Mouse (Mus musculus): ENCODE results near the gene Eef2. TPM values are rescaled to one million over a fixed set of nuclear protein-coding genes. Genes with fewer than 3 reads are reported as not detected.
A peak's percentile ranks its signal among the peaks of the same experiment; 100 is the strongest.
"Not testable (repeated sequence)": the region's sequence is repeated elsewhere in the genome, so short reads cannot be mapped to it uniquely, and the experiment has no call there.

The Eef2 gene
- polyA plus RNA-seq, 1 experiment = 1,330 TPM

- no peaks in the 10 kb centered on the region for H3K27me3 ChIP-seq (replicated peaks; ENCODE audit: control insufficient read depth, insufficient read depth, low read length)
- WGBS = under 1% methylated on average over 63 of the region's 64 CpGs
- DNase-seq = peak; percentile 100
These were observed 9.0 kb upstream of the Eef2 start, which contains the start of gene Pias4 for GRCm38 (mm10) chr10:81167200-81168086. Gene Pias4 (minus strand): TSS chr10:81167923.

DNA sequence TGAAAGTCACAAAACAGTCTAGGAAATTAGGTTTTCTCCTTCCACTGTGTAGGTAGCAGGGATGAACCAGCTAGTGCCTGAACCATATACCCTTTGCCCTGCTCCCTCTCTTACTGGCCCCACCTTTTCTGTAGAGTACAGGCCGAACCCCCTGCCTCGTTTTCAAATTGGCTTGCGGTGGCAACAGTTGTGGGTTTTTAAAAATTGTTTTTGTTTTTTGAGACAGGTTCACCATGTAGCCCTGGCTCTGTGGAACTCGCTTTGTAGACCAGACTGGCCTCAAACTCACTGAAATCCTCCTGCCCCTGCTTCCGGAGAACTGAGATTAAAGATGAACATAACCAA is 8.4 kb upstream of the Eef2 start:
- 4% methylated on average over 5 of the region's 5 CpGs for WGBS
- peak overlapping the region; percentile 36 for H3K4me3 ChIP-seq (ENCODE audit: insufficient read depth, low read depth, low read length)

More at GRCm38 (mm10) chr10:81167200-81168086, 9.0 kb upstream of the Eef2 start, which contains the start of gene Pias4:
- TF ChIP-seq POLR2A (IDR thresholded peaks at IDR 0.05; ENCODE audit: low read depth, low read length) (peak; percentile 84), CTCF (conservative IDR thresholded peaks at IDR 0.05; ENCODE audit: insufficient read depth, insufficient read length, low read depth, low read length) (no peak)
- peaks cover 15% of the 10 kb centered on the region; the same call in 1 of the 2 replicates for H3K4me1 ChIP-seq (ENCODE audit: control insufficient read depth, insufficient read depth, low read length)
- H3K27ac ChIP-seq (ENCODE audit: insufficient read depth, low read depth, low read length) = peak within 1 kb of the TSS; percentile 29
- H3K36me3 ChIP-seq (ENCODE audit: control insufficient read depth, insufficient read depth, low read length) = no peaks in the 10 kb centered on the region
- peak within 1 kb of the TSS; percentile 86 for H3K4me3 ChIP-seq (ENCODE audit: insufficient read depth, low read depth, low read length)

DNA sequence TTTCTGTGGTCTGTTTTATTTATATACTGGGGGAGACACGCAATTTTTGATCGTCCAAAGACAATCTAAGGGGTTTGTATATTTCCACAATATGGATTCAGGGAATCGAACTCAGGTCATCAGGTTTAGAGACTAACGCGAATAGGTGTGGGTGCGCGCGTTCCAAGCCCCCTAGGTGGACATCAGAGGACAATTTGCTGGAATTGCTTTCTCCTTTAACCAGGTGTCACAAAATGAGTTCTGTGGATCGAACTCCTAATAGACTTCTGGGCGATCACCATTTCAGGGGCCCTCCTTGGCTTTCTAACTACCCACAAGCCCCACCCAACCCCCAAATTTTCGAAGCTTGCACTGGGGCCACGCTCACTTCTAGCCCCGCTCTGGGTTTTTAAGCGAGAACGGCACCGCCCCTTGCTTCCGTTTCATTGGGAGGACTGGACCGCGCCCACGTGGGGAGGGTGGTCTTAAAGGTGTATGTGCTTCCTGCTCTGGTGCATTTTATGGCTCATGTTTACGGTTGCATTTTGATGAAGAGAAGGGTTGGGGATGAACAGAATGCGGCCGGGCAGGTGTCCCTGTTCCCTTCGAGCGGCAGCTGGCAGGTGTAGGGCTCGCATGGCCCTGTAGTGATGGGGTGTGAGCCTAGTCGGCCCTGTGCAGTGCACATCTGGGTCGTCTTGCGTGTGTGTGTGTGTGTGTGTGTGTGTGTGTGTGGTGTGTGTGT is 7.7 kb upstream of the Eef2 start:
- 1% methylated on average over 29 of the region's 29 CpGs for WGBS
- peak; percentile 94 for DNase-seq
- Histone ChIP-seq H3K36me3 (ENCODE audit: control insufficient read depth, insufficient read depth, low read length) (no peaks in the 10 kb centered on the region), H3K4me1 (ENCODE audit: control insufficient read depth, insufficient read depth, low read length) (peaks cover 20% of the 10 kb centered on the region; the same call in 1 of the 2 replicates), H3K27ac (ENCODE audit: insufficient read depth, low read depth, low read length) (peak overlapping the region; percentile 96), H3K27me3 (replicated peaks; ENCODE audit: control insufficient read depth, insufficient read depth, low read length) (no peaks in the 10 kb centered on the region), H3K4me3 (ENCODE audit: insufficient read depth, low read depth, low read length) (peak overlapping the region; percentile 82)
- TF ChIP-seq POLR2A (IDR thresholded peaks at IDR 0.05; ENCODE audit: low read depth, low read length) = no peak
- TF ChIP-seq CTCF (conservative IDR thresholded peaks at IDR 0.05; ENCODE audit: insufficient read depth, insufficient read length, low read depth, low read length) = no peak

More for the DNA sequence above, 8.4 kb upstream of the Eef2 start:
- no peaks in the 10 kb centered on the region for H3K27me3 ChIP-seq (replicated peaks; ENCODE audit: control insufficient read depth, insufficient read depth, low read length)
- peaks cover 15% of the 10 kb centered on the region; the same call in 1 of the 2 replicates for H3K4me1 ChIP-seq (ENCODE audit: control insufficient read depth, insufficient read depth, low read length)
- H3K27ac ChIP-seq (ENCODE audit: insufficient read depth, low read depth, low read length) = peak overlapping the region; percentile 29
- DNase-seq = no peak
- H3K36me3 ChIP-seq (ENCODE audit: control insufficient read depth, insufficient read depth, low read length) = no peaks in the 10 kb centered on the region
- TF ChIP-seq POLR2A (IDR thresholded peaks at IDR 0.05; ENCODE audit: low read depth, low read length) = no peak
- TF ChIP-seq CTCF (conservative IDR thresholded peaks at IDR 0.05; ENCODE audit: insufficient read depth, insufficient read length, low read depth, low read length) = no peak

DNA sequence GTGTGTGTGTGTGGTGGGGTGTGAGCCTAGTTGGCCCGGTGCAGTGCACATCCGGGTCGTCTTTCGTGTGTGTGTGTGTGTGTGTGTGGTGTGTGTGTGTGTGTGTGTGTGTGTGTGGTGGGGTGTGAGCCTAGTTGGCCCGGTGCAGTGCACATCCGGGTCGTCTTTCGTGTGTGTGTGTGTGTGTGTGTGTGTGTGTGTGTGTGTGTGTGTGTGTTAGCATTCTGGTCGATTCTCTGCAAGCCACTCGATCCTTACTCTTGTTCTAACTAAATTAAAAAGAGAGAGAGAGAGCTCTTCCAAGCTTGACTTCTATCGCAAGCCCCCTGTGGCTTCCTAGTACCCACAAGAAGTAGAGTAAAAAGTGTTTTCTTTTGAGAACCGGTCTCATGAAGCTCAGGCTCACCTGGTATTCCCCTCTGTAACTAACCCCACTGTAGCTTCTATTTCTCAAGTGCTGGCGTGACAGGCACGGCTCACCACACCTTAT is 7.0 kb upstream of the Eef2 start:
- DNase-seq; H3K36me3 ChIP-seq (ENCODE audit: control insufficient read depth, insufficient read depth, low read length); H3K27me3 ChIP-seq (replicated peaks; ENCODE audit: control insufficient read depth, insufficient read depth, low read length); H3K4me3 ChIP-seq (ENCODE audit: insufficient read depth, low read depth, low read length): not testable (repeated sequence)
- WGBS = 17% methylated on average over 8 of the region's 14 CpGs
- Histone ChIP-seq H3K27ac (ENCODE audit: insufficient read depth, low read depth, low read length) (0 out of 2 replicates have a peak overlapping the region, but pooled peaks have one; percentile 31), H3K4me1 (ENCODE audit: control insufficient read depth, insufficient read depth, low read length) (peaks cover 20% of the 10 kb centered on the region; the same call in 1 of the 2 replicates)

- DNase-seq = peak; percentile 86
- no peak for TF ChIP-seq POLR2A (IDR thresholded peaks at IDR 0.05; ENCODE audit: low read depth, low read length)
- peak; percentile 81 for TF ChIP-seq CTCF (conservative IDR thresholded peaks at IDR 0.05; ENCODE audit: insufficient read depth, insufficient read length, low read depth, low read length)
- Histone ChIP-seq H3K27ac (ENCODE audit: insufficient read depth, low read depth, low read length) (peak overlapping the region; percentile 86), H3K4me1 (ENCODE audit: control insufficient read depth, insufficient read depth, low read length) (peaks cover 21% of the 10 kb centered on the region; the same call in 1 of the 2 replicates), H3K4me3 (ENCODE audit: insufficient read depth, low read depth, low read length) (peak overlapping the region; percentile 22; the same call in 1 of the 2 replicates), H3K36me3 (ENCODE audit: control insufficient read depth, insufficient read depth, low read length) (no peaks in the 10 kb centered on the region), H3K27me3 (replicated peaks; ENCODE audit: control insufficient read depth, insufficient read depth, low read length) (no peaks in the 10 kb centered on the region)
- 5% methylated on average over 21 of the region's 21 CpGs for WGBS
These were observed 3.3 kb upstream of the Eef2 start for GRCm38 (mm10) chr10:81173132-81173531.

DNA sequence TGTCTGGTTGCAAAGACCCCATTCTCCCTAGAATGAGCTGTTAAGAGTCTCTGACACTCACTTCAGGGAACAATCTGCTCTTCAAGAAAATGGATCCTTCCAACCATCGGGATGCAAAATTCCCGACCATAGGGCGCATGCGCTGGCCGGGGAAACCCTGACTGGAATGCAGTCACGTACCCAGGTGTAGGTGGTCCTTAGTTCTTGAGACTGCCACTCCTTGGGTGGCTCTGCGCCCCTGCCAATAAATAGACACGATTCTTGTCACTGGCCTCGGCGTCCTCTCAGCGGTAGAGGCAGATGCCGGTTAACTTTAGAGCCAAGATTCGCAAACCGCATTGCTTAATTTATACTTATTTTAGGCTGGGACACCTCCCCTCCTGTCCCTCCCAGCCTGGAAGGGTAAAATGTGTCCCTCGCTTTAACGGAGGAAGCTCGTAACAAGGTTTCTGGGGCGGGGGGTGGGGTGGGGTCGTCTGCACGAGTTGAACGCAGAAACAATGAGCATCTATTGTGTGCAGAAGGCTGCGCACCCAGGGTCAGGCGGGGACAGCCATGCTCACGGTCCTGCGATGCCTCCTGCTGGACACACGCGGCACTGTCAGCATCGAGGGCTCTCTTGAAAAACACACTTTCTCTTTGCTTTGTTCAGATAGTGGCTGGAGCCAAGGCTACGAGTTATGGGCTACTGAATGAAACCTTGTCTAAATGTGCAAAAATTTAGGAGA is 1.6 kb upstream of the Eef2 start:
- 5% methylated on average over 29 of the region's 29 CpGs for WGBS
- Histone ChIP-seq H3K27ac (ENCODE audit: insufficient read depth, low read depth, low read length) (peak overlapping the region; percentile 83; the same call in 1 of the 2 replicates), H3K27me3 (replicated peaks; ENCODE audit: control insufficient read depth, insufficient read depth, low read length) (no peaks in the 10 kb centered on the region), H3K4me1 (ENCODE audit: control insufficient read depth, insufficient read depth, low read length) (peaks cover 16% of the 10 kb centered on the region; the same call in 1 of the 2 replicates), H3K4me3 (ENCODE audit: insufficient read depth, low read depth, low read length) (peak overlapping the region; percentile 25; the same call in 1 of the 2 replicates), H3K36me3 (ENCODE audit: control insufficient read depth, insufficient read depth, low read length) (peaks cover 7% of the 10 kb centered on the region)
- TF ChIP-seq POLR2A (IDR thresholded peaks at IDR 0.05; ENCODE audit: low read depth, low read length) (no peak), CTCF (conservative IDR thresholded peaks at IDR 0.05; ENCODE audit: insufficient read depth, insufficient read length, low read depth, low read length) (peak; percentile 97)
- DNase-seq = peak; percentile 91

DNA sequence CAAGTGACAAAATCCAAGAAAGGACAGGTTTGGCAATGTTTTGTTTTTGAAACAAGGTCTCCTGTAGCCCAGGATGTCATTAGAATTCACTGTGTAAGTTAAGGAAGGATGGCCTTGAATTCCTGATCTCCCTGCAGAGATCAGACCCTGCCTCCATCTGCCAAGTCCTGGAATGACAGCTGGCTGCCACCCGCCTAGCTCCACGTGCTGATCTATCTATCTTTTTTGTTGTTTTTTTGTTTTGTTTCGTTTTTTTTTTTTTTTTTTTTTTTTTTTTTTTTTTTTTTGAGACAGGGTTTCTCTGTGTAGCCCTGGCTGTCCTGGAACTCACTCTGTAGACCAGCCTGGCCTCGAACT is 1.1 kb upstream of the Eef2 start:
- H3K27me3 ChIP-seq (replicated peaks; ENCODE audit: control insufficient read depth, insufficient read depth, low read length); H3K36me3 ChIP-seq (ENCODE audit: control insufficient read depth, insufficient read depth, low read length); H3K4me3 ChIP-seq (ENCODE audit: insufficient read depth, low read depth, low read length); DNase-seq: not testable (repeated sequence)
- H3K27ac ChIP-seq (ENCODE audit: insufficient read depth, low read depth, low read length) = peak overlapping the region; percentile 83
- peaks cover 16% of the 10 kb centered on the region; the same call in 1 of the 2 replicates for H3K4me1 ChIP-seq (ENCODE audit: control insufficient read depth, insufficient read depth, low read length)
- 6% methylated on average over 4 of the region's 4 CpGs for WGBS

Measured in kidney, adult 2 months (tissue).